Mouse (Mus musculus) midbrain, embryonic 12.5 days (tissue): ENCODE measurements around the gene Kiz. TPM values are rescaled to one million over a fixed set of nuclear protein-coding genes. Genes with fewer than 3 reads are reported as not detected.

Source experiments
- ATAC-seq: fragments of 200-750 bp; cut with Nextera tagmentation; 2 replicates; pipeline ENCODE4 v1.8.0; 2017; ENCODE audit warnings: low read depth, moderate TSS enrichment, moderate library complexity; ENCODE audit not compliant: low FRiP score
- H3K27ac ChIP-seq: fragments of 300-500 bp; sonication (generic); replicated peaks from 2 replicates; pipeline ENCODE4 v1.5.1; 2016; ENCODE audit warnings: mild to moderate bottlenecking
- H3K27me3 ChIP-seq: fragments of 300-500 bp; sonication (generic); 2 replicates; pipeline ENCODE4 v1.6.1; 2016; ENCODE audit warnings: mild to moderate bottlenecking
- H3K36me3 ChIP-seq: fragments of 300-500 bp; sonication (generic); 2 replicates; pipeline ENCODE4 v1.6.1; 2016
- H3K4me1 ChIP-seq: fragments of 300-500 bp; sonication (generic); 2 replicates; pipeline ENCODE4 v1.6.1; 2016
- H3K4me2 ChIP-seq: fragments of 300-500 bp; sonication (generic); replicated peaks from 2 replicates; pipeline ENCODE4 v1.6.1; 2016; ENCODE audit warnings: mild to moderate bottlenecking, moderate library complexity
- H3K4me3 ChIP-seq: fragments of 300-500 bp; sonication (generic); 2 replicates; pipeline ENCODE4 v1.5.1; 2016; ENCODE audit warnings: mild to moderate bottlenecking
- H3K9ac ChIP-seq: fragments of 300-500 bp; sonication (generic); replicated peaks from 2 replicates; pipeline ENCODE4 v1.6.1; 2016; ENCODE audit warnings: mild to moderate bottlenecking, moderate library complexity
- H3K9me3 ChIP-seq: fragments of 300-500 bp; sonication (generic); 2 replicates; pipeline ENCODE4 v1.6.1; 2016; ENCODE audit warnings: mild to moderate bottlenecking
- WGBS: fragments of 180-500 bp; shearing (Covaris S2); methylation state at CpG from one replicate; pipeline ENCODE4 v1.1.7; 2016; 5-methylcytosine and 5-hydroxymethylcytosine counted together
- polyA plus RNA-seq: library from polyadenylated mRNA; unstranded; fragments of >200 nt; fragmentation: Nextera tagmentation; extraction: Ambion mirVana; gene quantifications from 2 replicates; pipeline ENCODE4 v1.2.1, GENCODE M21; 2016

Gene Kiz
- polyA plus RNA-seq, 1 experiment from 2014 or later, result 33.3 TPM

DNA sequence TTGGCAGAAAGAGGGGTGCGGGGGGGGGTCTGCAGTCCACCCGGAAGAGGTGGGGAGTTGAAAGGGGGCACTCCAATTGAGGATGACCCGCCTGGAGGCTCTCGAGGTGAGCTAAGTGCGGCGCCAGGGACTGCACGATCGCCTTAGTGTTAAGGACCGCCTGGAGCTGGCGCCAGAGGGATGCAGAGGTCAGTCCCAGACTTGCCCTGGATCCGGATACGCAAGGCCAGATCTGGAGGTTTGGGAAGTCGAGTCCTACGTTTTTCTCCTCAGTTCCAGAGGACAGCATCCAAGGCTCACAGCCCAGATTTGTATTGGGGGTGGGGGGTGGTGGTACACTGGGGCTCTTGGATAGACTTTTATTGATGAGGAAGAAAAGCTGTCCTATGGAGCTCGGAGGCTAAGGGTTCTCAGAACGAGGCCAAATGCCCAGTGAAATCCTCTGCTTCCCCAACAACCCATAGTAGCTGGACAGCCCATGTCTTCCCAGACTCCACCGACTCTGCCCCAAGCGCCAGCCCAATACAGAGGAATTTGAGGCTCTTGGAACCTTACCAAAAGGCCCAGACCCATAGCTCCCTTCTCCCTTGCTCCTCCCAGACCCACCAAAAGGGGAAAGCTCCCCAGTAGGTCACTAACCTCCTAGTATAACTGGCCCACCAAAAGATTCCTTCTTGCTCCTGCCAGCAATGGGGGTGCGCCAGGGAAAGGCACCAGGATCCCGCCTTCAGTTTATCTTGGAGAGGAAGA is 20.2 kb upstream of the Kiz start:
- H3K27ac ChIP-seq, result peak overlapping the region; percentile 88
- peak overlapping the region; percentile 50 for H3K4me2 ChIP-seq
- peaks cover 82% of the 10 kb centered on the region for H3K27me3 ChIP-seq
- H3K36me3 ChIP-seq, result no peaks in the 10 kb centered on the region
- H3K9ac ChIP-seq, result peak overlapping the region; percentile 43
- H3K4me1 ChIP-seq, result peaks cover 59% of the 10 kb centered on the region
- peak; percentile 20 for ATAC-seq
- WGBS, result under 1% methylated on average over 20 of the region's 20 CpGs
- no peaks in the 10 kb centered on the region for H3K9me3 ChIP-seq
- H3K4me3 ChIP-seq, result peak overlapping the region; percentile 33

DNA sequence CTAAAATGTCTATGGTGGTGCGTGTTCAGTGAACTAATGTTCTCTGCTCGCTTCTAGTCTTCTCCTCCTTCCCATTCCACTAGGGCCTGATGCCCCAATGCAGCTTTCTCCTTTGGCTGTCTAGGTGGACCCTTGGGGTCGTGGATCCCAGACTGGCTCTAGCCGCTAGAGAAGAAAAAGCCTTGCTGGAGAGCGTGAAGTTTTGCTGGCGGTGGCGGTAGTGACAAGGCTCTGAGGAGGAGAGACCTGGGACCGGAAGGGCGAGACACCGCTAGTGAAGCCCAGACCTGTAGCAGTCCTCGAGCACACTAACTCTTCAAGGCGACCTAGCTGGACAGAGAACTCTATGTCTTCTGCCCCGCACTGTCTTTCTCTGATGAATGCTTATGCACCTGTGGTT is 19.4 kb upstream of the Kiz start:
- 1% methylated on average over 13 of the region's 13 CpGs for WGBS

DNA sequence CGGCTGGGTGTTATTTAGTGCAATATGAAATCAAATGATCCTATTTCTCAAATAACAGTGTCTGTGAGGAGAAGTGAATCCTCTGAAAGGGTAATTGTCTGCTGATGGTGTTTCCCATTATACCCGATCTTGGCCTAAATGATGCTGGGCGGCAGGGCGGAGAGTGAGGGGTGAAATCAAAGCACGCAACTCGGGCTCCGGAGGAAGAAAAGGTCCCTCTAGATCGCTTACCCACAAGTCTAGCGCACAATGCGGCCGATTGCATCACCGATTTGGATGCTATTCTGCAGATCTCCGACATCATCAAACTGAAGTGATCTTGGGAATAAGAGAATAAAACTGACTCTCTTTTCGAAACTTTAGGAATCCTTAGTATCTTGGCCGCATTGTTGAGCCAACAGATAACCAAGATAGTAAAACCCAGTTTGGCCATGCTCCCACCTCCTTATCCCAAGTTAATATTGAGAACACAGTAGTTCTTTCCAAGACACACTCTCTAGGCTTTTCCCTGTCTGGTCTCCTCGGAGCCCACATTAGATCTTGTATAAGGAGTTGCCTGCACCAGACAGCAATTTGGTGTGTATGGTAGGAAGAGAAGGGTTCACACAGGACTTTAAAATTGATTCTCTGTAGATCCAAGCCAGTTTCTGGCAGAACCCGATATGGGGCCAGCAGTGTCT is 18.7 kb upstream of the Kiz start:
- H3K27ac ChIP-seq, result peak overlapping the region; percentile 40
- ATAC-seq, result no peak
- WGBS, result 3% methylated on average over 17 of the region's 17 CpGs
- peaks cover 88% of the 10 kb centered on the region for H3K27me3 ChIP-seq
- no peaks in the 10 kb centered on the region for H3K36me3 ChIP-seq
- H3K9ac ChIP-seq, result no peak overlapping the region
- no peaks in the 10 kb centered on the region for H3K9me3 ChIP-seq
- peaks cover 59% of the 10 kb centered on the region for H3K4me1 ChIP-seq
- H3K4me3 ChIP-seq, result peak overlapping the region; percentile 33
- peak overlapping the region; percentile 50 for H3K4me2 ChIP-seq

More for the DNA sequence above, 19.4 kb upstream of the Kiz start:
- ATAC-seq, result no peak
- Histone ChIP-seq H3K9ac (peak overlapping the region; percentile 15), H3K27ac (peak overlapping the region; percentile 88), H3K27me3 (peaks cover 83% of the 10 kb centered on the region), H3K4me3 (peak overlapping the region; percentile 33), H3K4me1 (peaks cover 59% of the 10 kb centered on the region), H3K36me3 (no peaks in the 10 kb centered on the region), H3K4me2 (peak overlapping the region; percentile 50), H3K9me3 (no peaks in the 10 kb centered on the region)

DNA sequence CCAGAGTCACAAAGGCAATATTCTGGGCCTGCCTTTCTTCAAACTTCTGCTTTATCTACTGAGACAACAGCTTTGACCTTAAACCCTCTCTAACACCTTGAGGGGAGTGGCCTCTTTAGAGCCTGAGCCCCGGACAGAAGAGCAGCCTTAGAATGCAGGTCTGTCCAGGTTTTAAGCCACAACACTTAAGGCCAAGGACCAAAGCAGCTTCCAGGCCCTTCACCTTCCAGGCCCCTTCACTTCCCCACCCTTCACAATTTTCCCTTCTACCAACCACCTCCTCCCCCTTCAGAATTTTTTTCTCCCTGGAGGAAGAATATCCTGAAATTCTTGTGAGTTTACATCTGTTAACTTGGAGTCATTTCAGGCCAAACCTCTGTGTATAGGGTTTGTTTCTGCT is 18.0 kb upstream of the Kiz start:
- H3K4me1 ChIP-seq, result peaks cover 55% of the 10 kb centered on the region
- no peaks in the 10 kb centered on the region for H3K36me3 ChIP-seq
- H3K27ac ChIP-seq, result peak overlapping the region; percentile 40
- no peak for ATAC-seq
- no peaks in the 10 kb centered on the region for H3K9me3 ChIP-seq
- 0% methylated on average over 1 of the region's 1 CpGs for WGBS
- 0 out of 2 replicates have a peak overlapping the region, but pooled peaks have one; percentile 6 for H3K9ac ChIP-seq
- peaks cover 88% of the 10 kb centered on the region for H3K27me3 ChIP-seq
- H3K4me2 ChIP-seq, result peak overlapping the region; percentile 50
- 0 out of 2 replicates have a peak overlapping the region, but pooled peaks have one; percentile 0 for H3K4me3 ChIP-seq

DNA sequence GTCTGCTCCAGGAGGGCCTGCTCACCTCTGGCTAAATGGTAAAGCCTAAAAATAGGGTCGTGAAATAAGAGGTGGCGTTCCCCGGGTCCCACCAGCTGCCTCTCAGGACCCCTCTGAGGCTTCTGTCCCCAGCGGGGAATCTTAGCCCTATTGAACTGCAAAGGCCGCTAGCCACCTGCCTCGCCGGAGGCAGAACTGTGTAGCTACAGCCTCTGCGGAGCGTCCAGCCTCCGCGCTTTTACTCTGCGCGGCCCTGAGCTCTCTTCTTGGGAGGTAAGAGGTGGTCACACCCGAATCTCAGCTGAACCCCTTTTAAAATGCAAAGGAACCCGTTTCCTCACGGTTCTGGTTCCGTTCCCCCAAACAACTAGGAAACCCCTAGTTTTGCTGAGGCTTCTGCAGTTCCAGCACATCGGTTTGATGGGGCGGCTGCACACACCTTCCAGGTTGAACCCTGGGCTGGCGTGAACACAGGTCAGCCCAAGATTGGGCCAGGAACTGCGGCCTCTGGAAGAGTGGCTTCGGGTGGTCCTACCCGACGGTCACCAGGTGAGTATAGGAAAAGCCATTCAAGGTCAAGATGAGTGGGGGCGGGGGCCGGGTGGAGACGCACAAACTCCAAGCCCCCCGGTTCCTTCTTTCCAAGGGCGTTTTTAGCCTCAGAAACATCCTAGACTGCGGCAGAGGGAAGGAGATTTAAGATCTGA is 16.9 kb upstream of the Kiz start:
- 1% methylated on average over 30 of the region's 30 CpGs for WGBS
- H3K27ac ChIP-seq, result peak overlapping the region; percentile 73
- peak overlapping the region; percentile 49 for H3K9ac ChIP-seq
- peak overlapping the region; percentile 39 for H3K4me2 ChIP-seq
- peak overlapping the region; percentile 34 for H3K4me3 ChIP-seq
- no peaks in the 10 kb centered on the region for H3K36me3 ChIP-seq
- ATAC-seq, result no peak
- peaks cover 45% of the 10 kb centered on the region for H3K4me1 ChIP-seq
- peaks cover 83% of the 10 kb centered on the region for H3K27me3 ChIP-seq
- no peaks in the 10 kb centered on the region for H3K9me3 ChIP-seq

DNA sequence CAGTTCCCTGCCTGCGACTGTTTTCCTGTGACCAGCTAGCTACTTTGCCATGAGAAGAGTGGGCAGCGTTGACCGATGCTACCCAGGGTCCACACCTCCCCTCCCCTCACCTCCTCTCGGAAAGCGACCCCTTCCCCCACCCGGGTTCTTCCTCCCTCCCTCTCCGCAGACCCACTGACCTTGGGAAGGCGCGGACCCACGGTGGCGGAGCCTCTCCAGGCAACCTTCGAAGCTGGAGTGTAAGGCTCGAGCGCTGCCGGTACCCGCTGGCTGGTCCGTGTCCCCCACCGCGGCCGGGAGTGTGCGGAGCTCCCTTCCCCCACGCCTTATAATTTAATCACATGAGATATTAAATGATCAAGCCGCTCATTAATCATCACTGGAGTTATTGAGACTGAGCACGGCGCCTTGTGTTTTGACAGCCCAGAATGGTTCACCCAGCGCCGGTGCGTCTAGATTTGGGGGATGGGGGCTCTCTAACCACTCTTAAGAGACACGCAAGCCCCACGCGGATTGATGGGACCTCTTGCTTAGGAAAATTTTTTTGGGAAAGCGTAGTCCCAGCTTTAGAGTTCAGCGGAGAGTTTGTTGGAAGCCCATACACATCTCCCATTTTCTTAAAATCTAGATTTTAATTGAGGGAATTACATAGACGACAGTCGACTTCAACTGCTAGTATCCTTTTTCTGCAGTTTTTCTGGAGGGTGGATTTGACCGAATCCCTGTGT is 16.2 kb upstream of the Kiz start:
- no peaks in the 10 kb centered on the region for H3K9me3 ChIP-seq
- H3K4me1 ChIP-seq, result peaks cover 39% of the 10 kb centered on the region
- H3K27ac ChIP-seq, result peak overlapping the region; percentile 73
- peak overlapping the region; percentile 49 for H3K9ac ChIP-seq
- H3K4me3 ChIP-seq, result peak overlapping the region; percentile 34
- H3K27me3 ChIP-seq, result peaks cover 85% of the 10 kb centered on the region
- peak overlapping the region; percentile 39 for H3K4me2 ChIP-seq
- ATAC-seq, result no peak
- WGBS, result 3% methylated on average over 34 of the region's 36 CpGs
- H3K36me3 ChIP-seq, result no peaks in the 10 kb centered on the region

DNA sequence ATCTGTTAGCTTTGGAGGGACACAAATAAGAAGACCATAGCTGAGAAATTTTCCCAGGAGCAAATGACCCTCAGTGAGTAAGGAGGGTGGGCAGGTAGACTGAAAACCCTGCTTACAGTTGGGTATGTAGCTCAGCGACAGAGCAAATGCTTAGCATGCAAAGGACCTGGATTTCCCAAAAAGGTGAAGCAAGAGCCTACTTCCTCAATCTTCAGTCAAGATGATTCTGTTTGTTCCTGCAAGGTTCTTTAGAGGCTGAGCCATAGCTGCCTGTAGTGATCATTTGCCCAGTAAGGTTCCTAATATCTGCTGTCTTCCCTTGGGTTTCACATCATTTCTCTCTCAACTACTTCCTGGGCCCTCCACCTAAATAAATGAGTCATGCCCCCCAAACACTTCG is 7.8 kb upstream of the Kiz start:
- no peaks in the 10 kb centered on the region for H3K4me1 ChIP-seq
- H3K27me3 ChIP-seq, result peaks cover 43% of the 10 kb centered on the region
- no peak for ATAC-seq

DNA sequence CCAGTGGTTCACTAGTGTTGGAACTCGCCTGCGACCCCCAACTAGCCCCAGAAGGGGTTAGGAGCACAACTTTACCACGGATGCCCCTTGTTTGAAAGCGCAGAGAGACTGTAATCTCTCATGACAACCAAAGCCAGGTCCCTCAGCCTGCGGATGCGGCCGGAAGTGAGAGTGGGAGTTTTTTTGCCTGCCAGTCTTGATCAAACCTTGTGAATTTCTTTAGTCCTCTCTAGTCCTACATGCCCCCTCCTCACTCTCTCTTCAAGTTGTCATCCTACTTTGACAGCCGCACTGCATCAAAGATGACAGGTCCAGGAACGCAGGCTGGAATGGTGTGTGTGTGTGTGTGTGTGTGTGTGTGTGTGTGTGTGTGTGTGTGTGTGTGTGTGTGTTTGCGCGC is 456 bp downstream of the Kiz start:
- Histone ChIP-seq H3K9ac (peak overlapping the region; percentile 88), H3K27ac (peak overlapping the region; percentile 88), H3K9me3 (no peaks in the 10 kb centered on the region), H3K27me3 (0 out of 2 replicates have a peak, but pooled peaks cover 3% of the 10 kb centered on the region), H3K4me1 (0 out of 2 replicates have a peak, but pooled peaks cover 10% of the 10 kb centered on the region), H3K4me3 (peak overlapping the region; percentile 77), H3K4me2 (peak overlapping the region; percentile 81), H3K36me3 (no peaks in the 10 kb centered on the region)
- ATAC-seq, result no peak
- WGBS, result 1% methylated on average over 11 of the region's 11 CpGs

More for the DNA sequence above, 7.8 kb upstream of the Kiz start:
- Histone ChIP-seq H3K4me2 (no peak overlapping the region), H3K9ac (no peak overlapping the region), H3K36me3 (no peaks in the 10 kb centered on the region), H3K4me3 (no peak overlapping the region), H3K27ac (no peak overlapping the region), H3K9me3 (no peaks in the 10 kb centered on the region)
- 95% methylated on average over 2 of the region's 2 CpGs for WGBS

DNA sequence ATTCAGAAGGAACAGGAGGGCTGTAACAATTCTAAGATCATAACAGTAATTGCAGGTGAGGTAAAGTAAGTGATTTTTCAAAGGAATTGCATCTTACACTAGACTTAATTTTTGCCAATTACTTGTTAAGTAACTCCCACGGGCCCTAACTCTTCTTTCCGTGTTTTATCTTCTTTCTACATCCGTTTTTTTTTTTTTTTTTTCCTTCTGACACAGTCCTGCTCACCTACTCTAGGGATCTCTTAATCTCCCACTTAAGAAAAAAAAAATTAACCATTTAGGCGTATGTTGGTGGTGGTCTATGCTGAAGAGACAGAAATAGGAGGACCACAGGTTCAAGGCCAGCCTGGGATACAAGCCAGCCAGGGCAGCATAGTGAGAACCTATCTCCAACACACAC is 1.2 kb downstream of the Kiz start:
- H3K27ac ChIP-seq, result no peak overlapping the region
- H3K4me3 ChIP-seq, result no peak overlapping the region

DNA sequence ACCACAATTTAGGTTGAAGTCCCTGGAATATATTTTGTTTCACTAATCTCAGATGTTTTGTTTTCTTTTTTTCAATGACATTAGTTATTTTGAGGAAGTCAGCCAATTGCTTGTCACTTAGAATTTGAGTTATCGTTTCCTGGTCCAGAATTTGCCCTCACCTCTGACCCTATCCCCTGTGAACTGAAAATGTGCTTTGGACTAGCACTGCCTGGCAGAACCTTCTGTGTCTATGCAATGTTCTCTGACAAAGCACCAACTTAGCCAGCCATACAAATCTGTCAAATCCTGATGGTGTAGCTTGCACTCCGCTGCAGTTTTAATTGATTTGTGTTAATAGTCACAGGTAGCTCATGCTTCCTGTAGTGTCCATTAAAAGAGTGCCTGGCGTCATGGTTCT is 10.1 kb downstream of the Kiz start:
- no peak overlapping the region for H3K9ac ChIP-seq
- 77% methylated on average over 3 of the region's 3 CpGs for WGBS
- no peak for ATAC-seq
- no peak overlapping the region for H3K27ac ChIP-seq
- no peaks in the 10 kb centered on the region for H3K36me3 ChIP-seq
- H3K4me2 ChIP-seq, result no peak overlapping the region
- no peak overlapping the region for H3K4me3 ChIP-seq
- H3K9me3 ChIP-seq, result no peaks in the 10 kb centered on the region
- no peaks in the 10 kb centered on the region for H3K27me3 ChIP-seq
- no peaks in the 10 kb centered on the region; the same call in 1 of the 2 replicates for H3K4me1 ChIP-seq

More for the DNA sequence above, 1.2 kb downstream of the Kiz start:
- H3K9ac ChIP-seq, result no peak overlapping the region
- no peaks in the 10 kb centered on the region for H3K9me3 ChIP-seq
- H3K27me3 ChIP-seq, result no peaks in the 10 kb centered on the region
- H3K36me3 ChIP-seq, result no peaks in the 10 kb centered on the region
- H3K4me1 ChIP-seq, result peaks cover 10% of the 10 kb centered on the region; the same call in 1 of the 2 replicates
- 73% methylated on average over 4 of the region's 4 CpGs for WGBS
- no peak for ATAC-seq
- no peak overlapping the region for H3K4me2 ChIP-seq
